Mouse (Mus musculus): ENCODE results near the gene Susd1.

GRCm38 (mm10) chr4:59364229-59365173, 73.9 kb downstream of the Susd1 start:
- no peak for TF ChIP-seq CTCF (conservative IDR thresholded peaks at IDR 0.05; ENCODE audit: insufficient read depth, insufficient read length, low read depth, low read length)
- TF ChIP-seq POLR2A (IDR thresholded peaks at IDR 0.05; ENCODE audit: low read depth, low read length), result no peak
